Mouse (Mus musculus) spleen, postnatal 14 days (tissue): ENCODE data around the gene 6030468B19Rik.

Source experiments
- DNase-seq, 2 experiments: peaks; one replicate each; pipeline ENCODE4 v3.0.0; 2021 to 2022; ENCODE audit warnings: low spot score in 2 of 2

Gene 6030468B19Rik

GRCm38 (mm10) chr11:117797511-117798159, at the start of gene 6030468B19Rik:
TSS of gene 6030468B19Rik (plus strand) at chr11:117797660.
- DNase-seq = peak; percentile 40 to 58

DNA sequence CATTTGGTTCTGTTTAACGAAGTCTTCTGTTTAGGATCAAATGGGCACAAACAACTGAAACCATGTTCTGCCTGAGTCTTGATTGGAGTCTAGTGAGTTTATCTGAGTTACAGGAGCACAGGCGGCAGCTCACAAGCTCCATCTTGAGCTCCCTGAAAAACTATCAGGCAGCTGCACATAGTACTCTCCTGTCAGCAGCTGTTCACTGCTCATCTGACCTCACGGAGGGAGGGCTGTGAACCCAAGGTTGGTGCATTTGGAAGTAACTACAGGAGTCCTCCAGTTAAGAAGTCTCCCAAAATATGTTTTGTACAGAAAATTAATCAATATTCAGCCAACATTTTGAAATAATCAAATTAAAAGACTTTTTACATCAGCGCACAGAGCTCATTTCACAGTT, 48.8 kb upstream of the 6030468B19Rik start:
- no peak for DNase-seq

DNA sequence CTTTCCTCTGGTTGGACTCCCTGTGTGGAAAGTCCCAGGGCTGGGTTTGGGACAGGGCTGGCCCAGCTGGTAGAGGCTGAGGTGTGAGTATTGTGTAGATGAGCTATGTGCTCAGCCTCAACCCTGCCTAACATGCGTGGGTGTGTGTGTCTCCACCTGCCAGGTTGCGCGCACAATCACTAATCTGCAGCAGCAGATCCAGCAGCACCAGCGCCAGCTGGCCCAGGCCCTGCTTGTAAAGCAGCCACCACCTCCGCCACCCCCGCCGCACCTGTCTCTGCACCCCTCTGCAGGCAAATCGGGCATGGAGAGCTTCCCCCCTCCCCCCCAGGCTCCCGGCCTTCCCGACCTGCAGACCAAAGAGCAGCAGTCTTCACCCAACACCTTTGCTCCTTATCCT, 48.0 kb upstream of the 6030468B19Rik start:
- no peak for DNase-seq

DNA sequence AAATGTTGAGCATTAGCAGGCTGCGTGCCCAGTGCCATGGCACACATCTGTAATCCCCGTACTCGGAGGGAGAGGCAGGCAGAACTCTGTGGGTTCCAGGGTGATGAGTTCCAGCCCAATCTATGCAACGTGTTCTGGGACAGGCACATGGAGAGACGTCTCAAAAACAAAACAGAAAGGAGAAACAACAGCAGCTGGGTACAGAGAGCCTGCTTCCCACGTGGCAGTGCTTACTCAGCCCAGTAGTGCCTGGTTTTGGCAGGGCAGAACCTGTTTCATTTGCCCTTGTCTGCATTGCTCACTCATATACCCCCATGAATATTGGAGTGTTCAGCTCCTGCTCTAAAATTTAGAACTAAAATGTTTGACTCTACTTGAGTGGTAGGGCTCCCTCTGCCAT, 45.9 kb upstream of the 6030468B19Rik start:
- DNase-seq = no peak

DNA sequence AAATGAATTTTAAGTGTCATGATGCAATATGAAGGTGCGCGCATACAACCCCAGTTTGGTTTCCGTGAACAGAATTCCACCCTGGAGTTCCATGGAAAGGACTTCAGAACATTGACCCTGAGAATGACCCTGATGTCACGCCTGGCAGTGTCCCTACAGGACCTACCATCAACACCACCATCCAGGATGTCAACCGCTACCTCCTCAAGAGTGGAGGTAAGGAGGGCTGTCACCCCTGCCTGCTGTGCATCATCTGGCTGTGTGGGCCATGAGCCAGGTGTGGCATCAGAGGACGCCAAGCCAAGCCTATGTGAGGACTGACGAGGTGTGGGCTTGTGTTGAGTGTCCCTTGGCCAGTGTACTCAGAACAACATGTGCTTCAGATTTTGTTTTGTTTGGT, 41.6 kb upstream of the 6030468B19Rik start:
- DNase-seq = no peak

- no peak for DNase-seq
Observed at GRCm38 (mm10) chr11:117759267-117759666, 38.2 kb upstream of the 6030468B19Rik start.

DNA sequence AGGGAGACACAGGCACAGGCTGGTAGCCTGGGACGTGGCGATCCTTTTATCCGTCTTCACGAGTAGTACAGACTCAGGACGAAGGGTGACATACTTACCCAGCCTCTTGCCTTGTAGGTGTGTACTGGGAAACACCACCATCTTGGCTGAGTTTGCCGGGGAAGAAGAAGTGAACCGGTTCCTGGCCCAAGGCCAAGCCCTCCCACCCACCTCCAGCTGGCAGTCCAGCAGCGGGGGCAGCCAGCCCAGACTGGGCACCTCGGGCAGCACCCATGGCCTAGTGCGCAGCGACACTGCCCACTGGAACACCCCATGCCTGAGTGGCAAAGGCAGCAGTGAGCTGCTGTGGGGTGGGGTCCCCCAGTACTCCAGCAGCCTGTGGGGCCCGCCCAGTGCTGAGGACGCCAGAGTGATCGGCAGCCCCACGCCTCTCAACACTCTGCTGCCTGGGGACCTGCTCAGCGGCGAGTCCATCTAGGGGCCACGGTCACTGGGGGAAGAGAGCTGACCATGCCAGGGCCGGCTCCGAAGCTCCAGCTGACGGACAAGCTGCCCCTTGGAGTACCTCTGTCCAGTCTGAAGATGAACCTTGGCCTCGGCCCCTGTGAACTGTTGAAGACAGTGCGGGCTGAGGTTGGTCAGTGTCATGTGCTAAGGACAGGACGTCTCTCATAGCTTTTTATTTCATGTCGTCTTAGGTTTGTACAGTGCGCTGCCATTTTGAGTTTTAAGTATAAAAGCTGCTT, 36.9 kb upstream of the 6030468B19Rik start:
- DNase-seq = no peak

GRCm38 (mm10) chr11:117761801-117762200, 35.7 kb upstream of the 6030468B19Rik start:
- DNase-seq = no peak

- no peak for DNase-seq
Observed at GRCm38 (mm10) chr11:117762246-117762645, 35.2 kb upstream of the 6030468B19Rik start.

GRCm38 (mm10) chr11:117764319-117764718, 33.1 kb upstream of the 6030468B19Rik start:
- DNase-seq = no peak

DNA sequence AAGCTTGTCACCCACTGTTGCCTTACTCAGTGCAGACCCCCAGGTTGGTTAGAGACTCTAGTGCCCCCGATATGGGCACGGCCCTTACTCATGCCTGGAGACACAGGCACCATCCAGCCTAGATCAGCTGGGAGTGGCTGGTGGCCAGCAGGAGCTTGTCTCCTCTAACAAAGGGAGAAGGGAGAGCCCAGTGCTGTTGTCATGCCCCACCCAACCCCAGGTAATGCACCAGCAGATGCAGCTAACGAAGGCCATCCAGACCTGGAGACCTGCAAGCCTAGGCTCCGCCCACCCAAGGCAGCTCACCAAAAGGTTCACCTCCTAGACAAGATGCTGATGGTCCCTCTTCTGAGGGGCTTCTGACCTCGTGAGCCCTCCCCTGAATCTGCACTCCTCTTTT, 32.1 kb upstream of the 6030468B19Rik start:
- DNase-seq = no peak

DNA sequence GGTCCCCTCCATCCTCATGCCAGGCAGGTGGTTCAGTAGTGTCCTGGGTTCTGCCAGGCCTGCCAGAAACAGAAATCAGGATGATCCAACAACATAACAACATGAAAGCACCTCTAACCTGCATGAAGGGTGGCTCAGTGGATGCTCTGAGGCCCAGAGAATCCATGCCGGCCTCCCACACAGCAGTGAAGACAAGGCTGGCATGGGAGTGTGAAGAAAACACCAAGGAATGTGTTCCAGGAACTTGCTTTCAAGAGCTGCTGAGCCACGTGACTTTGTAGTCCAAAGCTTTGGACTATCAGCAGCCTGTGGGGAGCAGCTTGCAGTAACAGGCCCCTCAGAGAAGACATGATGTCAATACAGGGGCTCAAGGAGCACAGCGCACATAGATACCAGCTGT, 31.2 kb upstream of the 6030468B19Rik start:
- DNase-seq = no peak

DNA sequence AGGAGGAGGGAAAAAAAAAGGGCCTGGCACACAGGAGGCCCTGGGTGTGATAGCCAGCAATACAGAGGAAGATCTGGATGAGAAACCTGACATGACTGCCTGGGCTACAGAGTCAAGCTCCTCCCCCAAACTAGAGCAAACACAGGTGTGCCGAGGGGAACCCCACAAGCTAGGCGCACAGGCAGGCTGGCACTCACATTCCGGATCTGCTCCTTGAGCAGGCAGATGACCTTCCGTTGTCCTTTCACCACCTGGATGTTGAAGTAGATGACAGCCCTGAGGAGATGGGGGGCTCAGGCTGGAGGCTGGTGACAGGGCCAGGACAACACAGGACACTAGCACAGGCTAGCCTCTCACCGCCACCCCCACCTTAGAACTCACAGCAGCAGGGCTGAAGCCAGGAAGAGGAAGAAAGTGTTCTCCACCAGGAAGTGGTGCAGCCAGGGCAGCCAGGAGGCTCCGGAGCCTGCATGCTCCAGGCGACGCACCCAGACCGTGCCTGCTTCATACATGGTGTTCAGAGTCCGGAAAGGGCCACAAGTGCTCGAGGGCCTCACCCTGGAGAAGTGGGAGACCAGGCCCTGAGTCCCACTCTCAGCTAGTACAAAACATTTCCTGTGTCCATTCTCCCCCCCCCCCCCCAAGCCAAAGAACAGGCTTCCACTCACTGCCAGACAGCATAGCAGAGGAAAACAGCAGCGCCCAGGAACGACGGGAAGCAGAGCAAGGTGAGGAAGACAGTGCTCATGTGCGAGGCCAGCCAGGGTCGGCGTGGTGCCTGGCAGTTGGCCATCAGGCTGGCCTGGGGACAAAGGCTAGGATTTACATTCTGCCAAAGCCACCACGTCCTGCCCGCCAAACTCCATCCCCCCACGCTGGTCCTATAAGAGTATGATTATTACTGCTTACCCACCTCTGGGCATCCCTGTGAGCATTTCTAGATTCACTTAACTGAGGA, 28.5 kb upstream of the 6030468B19Rik start:
- no peak for DNase-seq

DNA sequence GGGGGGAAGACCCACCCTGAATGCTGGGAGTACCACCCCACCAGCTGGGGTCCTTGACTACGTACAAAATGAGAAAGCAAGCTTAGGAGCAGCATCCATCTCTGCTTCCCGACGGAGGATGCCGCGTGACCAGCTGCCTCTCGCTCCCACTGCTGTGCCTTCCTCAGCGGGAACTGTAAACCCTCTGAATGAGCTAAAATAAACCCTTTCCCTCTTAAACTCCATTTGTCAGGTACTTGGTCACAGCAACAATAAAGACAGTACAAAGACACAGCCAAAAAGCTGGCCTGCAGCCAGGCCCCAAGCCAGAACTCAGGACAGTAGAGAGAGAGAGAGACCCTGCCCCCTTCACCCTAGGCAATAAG, 27.8 kb upstream of the 6030468B19Rik start:
- DNase-seq = no peak

- no peak for DNase-seq
Observed at GRCm38 (mm10) chr11:117770407-117770806, 27.1 kb upstream of the 6030468B19Rik start.

DNA sequence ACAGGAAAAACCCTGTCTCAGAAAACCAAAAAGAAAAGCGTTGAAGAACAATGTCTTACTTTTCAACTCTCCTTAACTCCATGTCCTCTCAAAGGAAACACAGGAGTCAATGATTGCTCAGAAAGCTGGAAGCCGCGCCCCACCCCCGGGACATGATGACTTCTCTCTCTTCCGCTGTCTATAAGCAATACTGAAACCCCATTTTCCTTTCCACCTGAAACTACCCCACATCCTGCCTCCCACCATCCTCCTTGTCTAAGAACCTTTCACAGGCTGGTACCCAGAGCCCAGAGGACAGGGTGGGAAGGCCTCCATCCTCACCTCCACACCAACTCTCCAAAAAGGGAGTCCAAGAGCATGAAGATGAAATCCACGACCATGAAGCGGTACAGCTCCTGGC, 25.1 kb upstream of the 6030468B19Rik start:
- no peak for DNase-seq

- DNase-seq = no peak
Observed at GRCm38 (mm10) chr11:117774925-117775324, 22.5 kb upstream of the 6030468B19Rik start.

DNA sequence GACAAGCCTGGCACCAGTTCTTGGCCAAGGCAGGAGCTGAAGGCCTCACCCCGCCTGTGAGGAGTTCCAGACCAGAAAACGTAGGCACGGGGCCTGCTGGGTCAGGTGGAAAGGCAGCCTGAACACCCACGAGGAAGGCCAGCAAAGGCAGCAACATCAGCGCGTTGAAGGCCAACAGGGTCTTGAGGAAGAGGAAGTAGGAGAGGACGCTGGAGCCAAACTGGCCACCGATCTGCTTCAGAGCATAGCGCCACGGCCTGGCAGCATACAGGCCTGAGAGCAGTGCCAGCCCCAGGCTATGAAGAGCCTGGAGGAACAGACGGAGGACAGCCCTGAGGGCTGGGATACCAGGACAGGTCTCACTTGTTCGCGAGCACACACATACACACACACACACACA, 21.9 kb upstream of the 6030468B19Rik start:
- DNase-seq = no peak

DNA sequence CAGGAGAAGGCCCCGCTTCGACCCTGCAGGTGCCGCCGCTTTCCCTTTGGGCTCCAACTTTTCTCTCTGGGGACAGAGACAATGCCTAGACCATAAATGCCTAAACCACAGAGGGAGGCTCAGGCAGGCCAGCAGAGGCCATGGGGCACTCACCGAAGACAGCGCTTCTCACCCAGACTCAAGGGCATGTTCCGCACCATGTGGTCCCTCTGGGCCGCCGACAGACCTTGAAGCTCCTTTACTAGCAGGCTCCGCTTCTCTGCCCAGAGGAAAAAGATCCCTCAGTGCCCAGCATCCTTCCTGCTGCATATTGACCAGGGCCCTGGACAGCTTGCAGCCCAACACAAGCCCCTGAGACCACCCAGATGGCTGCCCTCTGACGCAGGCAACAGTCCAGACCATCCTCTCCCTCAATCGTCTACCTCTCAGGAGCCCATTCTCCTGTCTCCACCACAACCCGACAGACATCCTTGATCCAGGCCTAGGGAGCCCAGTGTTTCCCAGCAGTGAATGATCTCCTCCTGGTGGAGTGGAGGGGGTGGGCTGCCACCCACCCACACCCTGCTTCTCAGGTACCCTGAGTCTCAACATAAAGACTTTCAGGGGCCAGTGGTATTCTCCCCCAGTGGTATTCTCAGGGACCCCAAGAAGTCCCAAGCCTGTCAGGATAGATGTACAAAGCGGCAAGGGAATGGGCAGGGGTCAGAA, 21.2 kb upstream of the 6030468B19Rik start:
- no peak for DNase-seq

DNA sequence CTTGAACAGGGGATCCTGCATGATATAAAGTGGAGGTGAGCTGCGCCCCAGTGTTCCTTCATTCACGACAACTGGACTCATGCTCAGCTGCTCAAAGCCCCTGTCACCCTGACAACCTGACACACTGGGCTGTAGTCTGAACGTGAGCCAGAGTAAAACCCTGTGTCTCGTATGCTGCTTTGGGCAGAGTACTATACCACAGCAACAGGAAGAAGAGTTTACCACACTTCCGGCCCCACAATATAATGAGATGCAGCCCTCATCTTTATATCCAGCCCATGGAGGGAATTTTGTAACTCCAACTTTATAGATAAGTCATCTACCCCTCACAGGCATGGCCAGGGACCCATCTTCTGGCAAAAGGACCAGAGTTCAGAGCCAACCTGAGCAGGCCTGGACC, 20.3 kb upstream of the 6030468B19Rik start:
- no peak for DNase-seq

GRCm38 (mm10) chr11:117778031-117778430, 19.4 kb upstream of the 6030468B19Rik start:
- DNase-seq = no peak
